Mouse (Mus musculus) neural tube, embryonic 15.5 days (tissue): ENCODE data around the gene Zfp747. TPM values are rescaled to one million over a fixed set of nuclear protein-coding genes. Genes with fewer than 3 reads are reported as not detected.
A peak's percentile ranks its signal among the peaks of the same experiment; 100 is the strongest.
"Not testable (repeated sequence)": the region's sequence is repeated elsewhere in the genome, so short reads cannot be mapped to it uniquely, and the experiment has no call there.

Experiments used
- ATAC-seq: fragments of 200-750 bp; cut with Nextera tagmentation; 2 replicates; pipeline ENCODE4 v1.8.0; 2017; ENCODE audit warnings: mild to moderate bottlenecking, moderate TSS enrichment, moderate library complexity; ENCODE audit not compliant: low FRiP score
- H3K27ac ChIP-seq: fragments of 300-500 bp; sonication (generic); replicated peaks from 2 replicates; pipeline ENCODE4 v1.5.1; 2015; ENCODE audit warnings: mild to moderate bottlenecking, inconsistent platforms
- H3K27me3 ChIP-seq: fragments of 300-500 bp; sonication (generic); replicated peaks from 2 replicates; pipeline ENCODE4 v1.6.1; 2015; ENCODE audit warnings: inconsistent platforms
- H3K36me3 ChIP-seq: fragments of 300-500 bp; sonication (generic); 2 replicates; pipeline ENCODE4 v1.6.1; 2015; ENCODE audit warnings: inconsistent platforms
- H3K4me1 ChIP-seq: fragments of 300-500 bp; sonication (generic); 2 replicates; pipeline ENCODE4 v1.6.1; 2015; ENCODE audit warnings: inconsistent platforms
- H3K4me2 ChIP-seq: fragments of 300-500 bp; sonication (generic); 2 replicates; pipeline ENCODE4 v1.6.1; 2015; ENCODE audit warnings: inconsistent platforms, mild to moderate bottlenecking, moderate library complexity
- H3K4me3 ChIP-seq: fragments of 300-500 bp; sonication (generic); replicated peaks from 2 replicates; pipeline ENCODE4 v1.5.1; 2015; ENCODE audit warnings: mild to moderate bottlenecking, inconsistent platforms
- H3K9ac ChIP-seq: fragments of 300-500 bp; sonication (generic); replicated peaks from 2 replicates; pipeline ENCODE4 v1.6.1; 2015; ENCODE audit warnings: mild to moderate bottlenecking, inconsistent platforms
- H3K9me3 ChIP-seq: fragments of 300-500 bp; sonication (generic); replicated peaks from 2 replicates; pipeline ENCODE4 v1.6.1; 2016; ENCODE audit warnings: inconsistent platforms
- WGBS: fragments of 180-500 bp; shearing (Covaris S2); methylation state at CpG from one replicate; pipeline ENCODE4 v1.1.7; 2015; ENCODE audit warnings: mixed read lengths; 5-methylcytosine and 5-hydroxymethylcytosine counted together
- polyA plus RNA-seq: library from polyadenylated mRNA; unstranded; fragments of >200 nt; fragmentation: Nextera tagmentation; extraction: Ambion mirVana; gene quantifications from 2 replicates; pipeline ENCODE4 v1.2.1, GENCODE M21; 2015

Zfp747 gene
- 8.1 and 8.5 TPM in 2 replicates for polyA plus RNA-seq

GRCm38 (mm10) chr7:127375271-127376245 is at the start of gene Zfp747:
TSS of gene Zfp747 (minus strand) at chr7:127376050.
- WGBS = 3% methylated on average over 48 of the region's 49 CpGs
- not testable (repeated sequence) for H3K36me3 ChIP-seq, H3K27me3 ChIP-seq, H3K4me1 ChIP-seq, H3K9me3 ChIP-seq
- peak within 1 kb of the TSS; percentile 78 for H3K4me2 ChIP-seq
- H3K27ac ChIP-seq = peak within 1 kb of the TSS; percentile 82
- peak within 1 kb of the TSS; percentile 72 for H3K9ac ChIP-seq
- ATAC-seq = peak; percentile 92
- H3K4me3 ChIP-seq = peak within 1 kb of the TSS; percentile 75

DNA sequence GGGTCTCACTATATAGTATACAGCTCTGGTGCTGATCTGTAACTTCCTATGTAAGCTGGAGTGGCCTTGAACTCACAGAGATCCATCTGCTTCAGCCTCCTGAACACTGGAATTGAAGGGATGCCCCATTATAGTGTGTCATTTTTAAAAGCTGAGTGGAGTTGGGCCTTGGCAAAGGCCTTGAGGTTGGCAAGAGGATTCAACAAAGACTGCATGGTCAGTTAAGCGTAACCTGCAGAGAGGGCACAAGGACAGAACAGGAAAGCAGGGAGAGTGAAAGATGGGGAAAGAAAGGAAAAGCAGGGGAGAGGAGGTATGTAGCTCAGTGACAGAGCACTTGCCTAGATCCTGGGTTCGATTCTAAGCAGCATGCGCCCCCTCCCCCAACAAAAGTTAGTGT is 49.4 kb upstream of the Zfp747 start:
- peaks cover 16% of the 10 kb centered on the region for H3K4me1 ChIP-seq
- no peaks in the 10 kb centered on the region for H3K9me3 ChIP-seq
- no peak overlapping the region for H3K4me2 ChIP-seq
- H3K4me3 ChIP-seq = no peak overlapping the region
- 0 out of 2 replicates have a peak, but pooled peaks cover 5% of the 10 kb centered on the region for H3K27me3 ChIP-seq
- WGBS = 86% methylated on average over 3 of the region's 3 CpGs
- H3K9ac ChIP-seq = no peak overlapping the region
- H3K27ac ChIP-seq = no peak overlapping the region
- ATAC-seq = no peak
- no peaks in the 10 kb centered on the region for H3K36me3 ChIP-seq

DNA sequence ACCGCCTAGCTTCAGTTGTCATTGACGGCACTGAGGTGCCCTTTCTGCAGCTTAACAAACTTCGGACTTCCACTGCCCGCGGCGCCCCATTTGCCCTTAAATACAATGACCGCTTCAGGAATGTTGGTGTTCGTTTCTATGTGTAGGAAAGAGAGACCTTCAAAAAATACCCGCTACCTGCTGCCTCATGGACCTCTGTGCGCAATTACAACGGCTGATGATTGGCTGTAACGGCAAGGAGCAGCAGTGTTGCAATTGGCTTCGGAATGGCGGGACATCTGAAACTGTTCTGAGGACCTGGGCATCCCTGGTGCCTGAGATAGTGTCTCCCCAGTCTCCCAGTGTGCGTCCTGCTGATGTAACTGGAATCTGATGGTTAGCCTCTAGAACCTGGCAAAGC is 46.4 kb upstream of the Zfp747 start:
- under 1% methylated on average over 15 of the region's 15 CpGs for WGBS
- ATAC-seq = peak; percentile 87
- H3K4me1 ChIP-seq = peaks cover 16% of the 10 kb centered on the region
- H3K36me3 ChIP-seq = peaks cover 8% of the 10 kb centered on the region; the same call in 1 of the 2 replicates
- 0 out of 2 replicates have a peak, but pooled peaks cover 5% of the 10 kb centered on the region for H3K27me3 ChIP-seq
- peak overlapping the region; percentile 97 for H3K4me2 ChIP-seq
- H3K9me3 ChIP-seq = no peaks in the 10 kb centered on the region
- peak overlapping the region; percentile 85 for H3K27ac ChIP-seq
- peak overlapping the region; percentile 88; the same call in 1 of the 2 replicates for H3K9ac ChIP-seq
- H3K4me3 ChIP-seq = peak overlapping the region; percentile 76

DNA sequence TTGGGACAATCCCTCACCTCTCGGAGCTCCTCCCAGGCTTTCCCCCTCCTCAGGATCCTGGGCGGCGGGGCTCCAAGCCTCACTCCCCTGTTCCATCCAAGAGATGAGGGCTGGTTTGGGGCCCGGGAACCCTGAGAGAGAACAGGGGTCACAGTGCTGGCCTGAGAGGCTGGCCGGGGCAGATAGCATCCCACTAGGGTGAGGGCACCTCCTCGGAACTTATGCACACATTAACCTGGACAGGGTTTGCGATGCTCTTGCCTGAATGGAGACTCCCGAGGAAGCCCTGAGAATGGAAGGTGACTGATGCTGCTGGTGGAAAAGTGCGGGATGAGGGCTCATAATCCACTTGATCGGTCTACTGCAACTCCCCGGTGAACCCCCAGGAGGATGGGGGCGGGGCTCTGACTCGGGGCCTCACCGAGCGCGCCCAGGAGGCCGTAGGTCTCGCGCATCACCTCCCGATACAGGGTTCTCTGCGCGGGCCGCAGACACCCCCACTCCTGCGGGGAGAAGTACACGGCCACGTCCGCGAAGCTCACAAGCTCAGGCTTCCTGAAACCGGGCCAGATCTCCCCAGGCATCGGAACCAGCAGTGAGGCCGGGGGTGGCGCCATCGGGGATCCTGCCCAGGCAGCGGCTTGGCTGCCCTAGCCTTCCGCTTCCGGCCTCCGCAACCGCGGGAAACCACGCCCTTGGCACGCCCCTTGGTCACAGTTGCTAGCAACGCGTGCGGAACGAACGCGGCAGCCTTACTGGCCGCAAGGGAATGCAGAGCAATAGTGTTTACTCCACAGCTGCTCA is 45.7 kb upstream of the Zfp747 start, which contains the start of gene Zfp688:
Gene Zfp688 (minus strand): TSS at position 681 of the 804 bp plus-strand sequence.
- 0 out of 2 replicates have a peak, but pooled peaks cover 5% of the 10 kb centered on the region for H3K27me3 ChIP-seq
- H3K27ac ChIP-seq = peak within 1 kb of the TSS; percentile 85
- peaks cover 16% of the 10 kb centered on the region for H3K4me1 ChIP-seq
- H3K36me3 ChIP-seq = peaks cover 8% of the 10 kb centered on the region; the same call in 1 of the 2 replicates
- under 1% methylated on average over 48 of the region's 48 CpGs for WGBS
- ATAC-seq = peak; percentile 96
- H3K4me3 ChIP-seq = peak within 1 kb of the TSS; percentile 76
- H3K9me3 ChIP-seq = no peaks in the 10 kb centered on the region
- peak within 1 kb of the TSS; percentile 88 for H3K9ac ChIP-seq
- H3K4me2 ChIP-seq = peak within 1 kb of the TSS; percentile 97

GRCm38 (mm10) chr7:127411418-127411817 is 35.6 kb upstream of the Zfp747 start:
- no peak for ATAC-seq
- WGBS = 88% methylated on average over 2 of the region's 2 CpGs
- Histone ChIP-seq H3K4me1 (peaks cover 4% of the 10 kb centered on the region), H3K27ac (no peak overlapping the region), H3K4me2 (no peak overlapping the region), H3K4me3 (no peak overlapping the region), H3K27me3 (no peaks in the 10 kb centered on the region), H3K9ac (no peak overlapping the region), H3K36me3 (no peaks in the 10 kb centered on the region), H3K9me3 (no peaks in the 10 kb centered on the region)

- peak within 1 kb of the TSS; percentile 56 for H3K4me3 ChIP-seq
- ATAC-seq = peak; percentile 92
- H3K27ac ChIP-seq = peak within 1 kb of the TSS; percentile 78
- peak within 1 kb of the TSS; percentile 91 for H3K4me2 ChIP-seq
- H3K9me3 ChIP-seq, H3K27me3 ChIP-seq, H3K36me3 ChIP-seq: not testable (repeated sequence)
- 6% methylated on average over 40 of the region's 40 CpGs for WGBS
- H3K4me1 ChIP-seq = peaks cover 12% of the 10 kb centered on the region
- H3K9ac ChIP-seq = peak within 1 kb of the TSS; percentile 69
These were observed 30.4 kb upstream of the Zfp747 start, which contains the start of gene Zfp764 for GRCm38 (mm10) chr7:127406002-127406987. TSS of gene Zfp764 (minus strand) at chr7:127406822.

DNA sequence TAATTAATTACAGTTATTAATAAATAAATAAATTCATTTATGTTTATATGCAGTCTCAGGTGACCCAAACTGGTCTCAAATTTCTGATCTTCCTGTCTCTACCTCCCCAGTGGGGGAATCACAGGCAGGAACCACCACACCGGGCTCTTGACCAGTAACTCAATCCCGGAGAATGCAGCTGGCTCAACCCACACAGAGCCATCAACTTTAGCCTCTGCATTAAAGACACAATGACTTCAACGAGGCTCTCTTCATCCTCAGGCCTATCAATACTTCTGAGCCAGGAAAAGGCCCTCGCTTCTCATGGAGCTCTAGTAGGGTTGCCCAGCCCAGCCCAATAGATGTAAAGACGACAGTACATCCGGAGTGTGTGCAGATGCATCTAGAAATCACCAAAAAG is 28.3 kb upstream of the Zfp747 start:
- 98% methylated on average over 6 of the region's 6 CpGs for WGBS
- not testable (repeated sequence) for H3K9me3 ChIP-seq, H3K27ac ChIP-seq, H3K9ac ChIP-seq, H3K4me3 ChIP-seq, H3K27me3 ChIP-seq, H3K36me3 ChIP-seq, ATAC-seq, H3K4me2 ChIP-seq
- H3K4me1 ChIP-seq = peaks cover 12% of the 10 kb centered on the region

GRCm38 (mm10) chr7:127402980-127403379 is 27.1 kb upstream of the Zfp747 start:
- Histone ChIP-seq H3K27me3 (no peaks in the 10 kb centered on the region), H3K4me2 (no peak overlapping the region), H3K9me3 (no peaks in the 10 kb centered on the region), H3K9ac (no peak overlapping the region), H3K36me3 (no peaks in the 10 kb centered on the region), H3K27ac (no peak overlapping the region), H3K4me1 (peaks cover 12% of the 10 kb centered on the region), H3K4me3 (no peak overlapping the region)
- 50% methylated on average over 2 of the region's 2 CpGs for WGBS
- no peak for ATAC-seq

DNA sequence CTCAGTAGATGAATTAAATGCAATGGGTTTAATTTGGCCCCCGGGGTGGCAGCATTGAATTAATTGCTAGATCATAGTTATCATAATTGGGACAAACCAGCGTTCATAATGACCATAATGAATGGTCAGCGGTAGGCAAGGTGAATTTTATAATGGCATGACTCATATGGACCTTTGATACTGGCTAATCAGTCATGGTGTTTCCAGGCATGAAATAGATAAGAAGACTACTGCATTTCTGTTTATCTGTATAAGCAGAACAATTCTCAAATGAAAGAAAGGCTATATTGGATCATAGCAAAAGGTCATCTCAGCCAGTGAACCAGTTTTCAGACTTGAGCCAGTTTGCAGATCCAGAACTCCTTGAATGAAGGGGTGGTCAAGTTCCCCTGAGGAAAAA is 24.5 kb upstream of the Zfp747 start:
- Histone ChIP-seq H3K9me3 (no peaks in the 10 kb centered on the region), H3K9ac (no peak overlapping the region), H3K4me2 (no peak overlapping the region), H3K27ac (no peak overlapping the region), H3K4me3 (no peak overlapping the region), H3K27me3 (peaks cover 4% of the 10 kb centered on the region; the same call in 1 of the 2 replicates), H3K36me3 (no peaks in the 10 kb centered on the region), H3K4me1 (no peaks in the 10 kb centered on the region)
- no peak for ATAC-seq
- 62% methylated on average over 3 of the region's 3 CpGs for WGBS

DNA sequence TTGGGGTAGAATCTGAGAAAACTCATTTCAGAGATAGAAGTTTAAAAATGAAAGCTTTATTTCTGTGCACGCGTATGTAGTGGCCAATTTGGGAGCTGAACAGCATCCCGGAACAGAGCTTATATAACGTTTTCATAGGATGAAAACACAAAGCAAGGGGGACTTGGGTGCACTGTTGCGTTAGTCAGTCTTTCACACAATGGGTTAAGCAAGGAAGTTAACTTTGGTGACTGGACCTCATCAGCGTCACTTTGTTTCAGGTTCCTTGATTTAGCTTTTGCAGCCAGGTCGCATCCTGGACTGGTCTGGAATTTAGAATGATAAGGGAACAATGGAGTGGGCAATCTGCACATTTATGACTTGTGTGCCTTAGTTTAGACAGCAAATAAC is 18.1 kb upstream of the Zfp747 start:
- H3K36me3 ChIP-seq = no peaks in the 10 kb centered on the region; the same call in 1 of the 2 replicates
- H3K27ac ChIP-seq = peak overlapping the region; percentile 81
- ATAC-seq = no peak
- 20% methylated on average over 7 of the region's 7 CpGs for WGBS
- H3K4me3 ChIP-seq = peak overlapping the region; percentile 68
- peaks cover 4% of the 10 kb centered on the region; the same call in 1 of the 2 replicates for H3K27me3 ChIP-seq
- H3K9me3 ChIP-seq = no peaks in the 10 kb centered on the region
- peak overlapping the region; percentile 76 for H3K4me2 ChIP-seq
- H3K4me1 ChIP-seq = peaks cover 18% of the 10 kb centered on the region
- H3K9ac ChIP-seq = peak overlapping the region; percentile 56
